Mouse (Mus musculus): ENCODE measurements around the gene Cnnm2.
"Not testable (repeated sequence)": the region's sequence is repeated elsewhere in the genome, so short reads cannot be mapped to it uniquely, and the experiment has no call there.

Gene Cnnm2

DNA sequence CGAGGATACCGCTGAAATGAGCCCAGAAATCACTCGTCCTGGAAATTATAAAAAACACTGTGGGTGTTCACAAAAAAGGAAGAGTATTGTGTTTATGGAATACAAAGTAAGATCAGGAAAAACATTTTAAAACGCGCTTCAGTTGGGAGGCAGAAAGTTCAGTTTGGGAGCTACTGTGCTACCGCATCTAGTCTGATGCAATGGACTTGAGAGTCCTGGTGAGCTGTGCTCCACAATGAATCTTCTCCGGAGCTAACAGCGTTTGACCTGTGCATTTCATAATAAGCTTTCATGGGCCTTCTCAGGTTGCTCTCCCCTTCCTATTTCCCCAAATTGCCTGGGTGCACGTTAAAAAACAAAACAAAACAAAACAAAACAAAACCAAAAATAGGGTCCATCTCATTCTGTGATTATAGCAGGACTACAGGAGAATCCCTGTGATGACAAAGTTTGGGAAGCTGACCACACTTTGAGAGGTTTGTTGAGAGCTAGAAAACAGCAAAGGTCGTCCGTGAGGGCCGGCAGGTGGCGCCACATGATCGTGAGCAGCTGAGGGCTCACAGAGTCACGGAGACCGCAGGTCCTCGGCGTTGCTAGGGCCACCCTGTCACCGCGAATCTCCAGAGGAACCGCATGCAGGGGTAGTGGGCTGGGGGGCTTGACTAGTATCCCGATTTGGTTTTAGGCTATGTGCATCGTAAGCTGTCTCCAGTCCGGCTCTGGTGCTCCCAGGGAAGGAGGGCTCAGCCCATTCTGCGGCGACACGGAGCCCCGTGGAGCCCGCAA lies 828 bp upstream of the Cnnm2 start:
- peak; percentile 91 for DNase-seq (ENCODE audit: low read depth, low spot score)

DNA sequence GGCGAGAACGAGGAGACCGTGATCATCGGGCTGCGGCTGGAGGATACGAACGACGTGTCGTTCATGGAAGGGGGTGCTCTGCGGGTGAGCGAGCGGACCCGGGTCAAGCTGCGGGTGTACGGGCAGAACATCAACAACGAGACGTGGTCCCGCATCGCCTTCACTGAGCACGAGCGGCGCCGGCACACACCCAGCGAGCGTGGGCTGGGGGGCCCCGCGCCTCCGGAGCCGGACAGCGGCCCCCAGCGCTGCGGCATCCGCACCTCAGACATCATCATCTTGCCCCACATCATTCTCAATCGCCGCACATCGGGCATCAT lies 535 bp downstream of the Cnnm2 start:
- peak; percentile 33 for DNase-seq (ENCODE audit: low read depth, low spot score)

DNA sequence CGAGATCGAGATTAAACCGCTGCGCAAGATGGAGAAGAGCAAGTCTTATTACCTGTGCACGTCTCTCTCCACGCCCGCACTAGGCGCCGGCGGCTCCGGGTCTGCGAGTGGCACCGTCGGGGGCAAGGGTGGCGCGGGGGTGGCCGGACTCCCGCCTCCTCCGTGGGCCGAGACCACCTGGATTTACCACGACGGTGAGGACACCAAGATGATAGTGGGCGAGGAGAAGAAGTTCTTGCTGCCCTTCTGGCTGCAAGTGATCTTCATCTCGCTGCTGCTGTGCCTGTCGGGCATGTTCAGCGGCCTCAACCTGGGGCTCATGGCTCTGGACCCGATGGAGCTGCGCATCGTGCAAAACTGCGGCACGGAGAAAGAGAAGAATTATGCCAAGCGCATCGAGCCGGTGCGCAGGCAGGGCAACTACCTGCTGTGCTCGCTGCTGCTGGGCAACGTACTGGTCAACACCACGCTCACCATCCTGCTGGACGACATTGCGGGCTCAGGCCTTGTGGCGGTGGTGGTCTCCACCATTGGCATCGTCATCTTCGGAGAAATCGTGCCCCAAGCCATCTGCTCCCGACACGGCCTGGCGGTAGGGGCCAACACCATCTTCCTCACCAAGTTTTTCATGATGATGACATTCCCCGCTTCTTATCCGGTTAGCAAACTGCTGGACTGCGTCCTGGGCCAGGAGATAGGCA lies 1.0 kb downstream of the Cnnm2 start:
- peak; percentile 57 for DNase-seq (ENCODE audit: low read depth, low spot score)

DNA sequence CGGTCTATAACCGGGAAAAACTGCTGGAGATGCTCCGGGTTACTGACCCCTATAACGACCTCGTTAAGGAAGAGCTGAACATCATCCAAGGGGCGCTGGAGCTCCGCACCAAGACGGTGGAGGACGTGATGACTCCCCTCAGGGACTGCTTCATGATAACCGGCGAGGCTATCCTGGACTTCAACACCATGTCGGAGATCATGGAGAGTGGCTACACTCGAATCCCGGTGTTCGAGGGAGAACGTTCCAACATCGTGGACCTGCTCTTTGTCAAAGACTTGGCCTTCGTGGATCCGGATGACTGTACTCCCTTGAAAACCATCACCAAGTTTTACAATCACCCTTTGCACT lies 1.6 kb downstream of the Cnnm2 start:
- peak; percentile 40 for DNase-seq (ENCODE audit: low read depth, low spot score)

DNA sequence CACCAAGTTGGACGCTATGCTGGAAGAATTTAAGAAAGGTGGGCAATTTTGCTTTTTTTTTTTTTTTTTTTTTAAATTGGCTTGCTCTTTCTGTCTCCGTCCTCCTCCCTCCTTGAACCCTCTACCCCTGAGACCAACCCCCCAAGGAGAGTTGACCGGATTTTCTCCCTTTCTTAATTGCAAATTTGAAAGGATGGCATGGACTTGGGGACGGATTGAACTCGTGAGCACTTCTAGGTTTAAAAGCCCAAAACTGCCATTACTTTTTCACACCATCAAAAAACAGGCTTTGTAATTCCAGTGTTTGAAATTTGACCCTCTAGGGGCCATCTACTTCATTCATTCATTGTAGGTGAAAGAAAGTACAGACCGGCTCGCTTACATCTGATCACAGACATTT lies 2.0 kb downstream of the Cnnm2 start:
- peak; percentile 63 for DNase-seq (ENCODE audit: low read depth, low spot score)

DNA sequence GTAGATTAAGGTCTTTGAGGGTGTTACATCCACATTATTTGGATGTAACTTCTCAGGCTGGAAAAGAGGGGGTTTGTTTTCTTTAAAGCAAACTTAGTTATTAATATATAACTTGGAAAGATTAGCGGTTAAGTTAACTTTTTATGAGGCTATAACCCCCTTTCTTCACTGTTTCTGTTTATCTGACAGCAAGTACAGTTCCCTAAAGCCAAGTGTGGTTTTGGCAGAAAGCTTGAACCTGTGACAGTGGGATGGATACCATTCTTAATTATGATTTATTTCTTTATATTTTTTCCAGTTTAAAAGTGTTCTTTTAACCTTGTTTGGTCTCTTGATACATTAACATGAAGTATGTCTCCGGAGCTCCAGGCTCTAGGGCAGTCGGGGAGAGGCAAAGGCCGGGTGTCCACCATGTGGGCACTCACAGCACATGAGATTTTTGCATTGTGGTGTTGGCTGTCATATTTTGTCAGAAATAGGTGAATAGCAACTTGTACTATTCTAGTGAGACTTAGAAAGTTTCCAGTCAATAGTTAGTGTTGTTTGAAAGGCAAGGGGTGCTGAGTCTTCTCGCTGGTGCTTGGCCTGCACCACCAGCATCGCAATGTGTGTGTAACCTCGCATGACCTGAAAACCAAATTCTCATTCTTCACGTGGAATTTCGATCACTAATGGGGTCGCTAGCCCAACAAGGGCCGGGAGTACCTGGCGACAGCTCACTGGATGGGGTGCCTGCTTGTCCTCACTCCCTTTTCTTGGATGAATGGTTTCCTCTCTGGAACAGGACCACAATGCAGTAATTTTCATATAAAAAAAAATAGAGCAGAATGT lies 2.8 kb downstream of the Cnnm2 start:
- no peak for DNase-seq (ENCODE audit: low read depth, low spot score)

DNA sequence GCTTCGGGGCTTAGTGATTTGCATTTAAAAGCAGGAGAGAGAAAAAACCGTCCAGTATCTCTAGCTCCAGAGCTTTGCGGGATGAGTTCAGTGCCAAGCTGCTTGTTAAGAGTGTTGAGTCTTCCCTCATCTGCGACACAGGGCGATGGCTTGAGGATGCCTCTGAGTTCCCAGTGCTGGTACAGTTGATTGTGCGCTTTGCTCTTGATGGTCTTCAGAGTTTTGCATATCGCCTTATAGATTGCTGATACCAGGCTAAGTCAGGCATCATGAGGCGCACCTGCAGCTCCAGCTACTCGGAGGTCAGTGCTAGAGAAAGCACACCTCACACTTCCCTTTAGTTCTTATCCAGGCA lies 3.3 kb downstream of the Cnnm2 start:
- DNase-seq (ENCODE audit: low read depth, low spot score): peak; percentile 60

DNA sequence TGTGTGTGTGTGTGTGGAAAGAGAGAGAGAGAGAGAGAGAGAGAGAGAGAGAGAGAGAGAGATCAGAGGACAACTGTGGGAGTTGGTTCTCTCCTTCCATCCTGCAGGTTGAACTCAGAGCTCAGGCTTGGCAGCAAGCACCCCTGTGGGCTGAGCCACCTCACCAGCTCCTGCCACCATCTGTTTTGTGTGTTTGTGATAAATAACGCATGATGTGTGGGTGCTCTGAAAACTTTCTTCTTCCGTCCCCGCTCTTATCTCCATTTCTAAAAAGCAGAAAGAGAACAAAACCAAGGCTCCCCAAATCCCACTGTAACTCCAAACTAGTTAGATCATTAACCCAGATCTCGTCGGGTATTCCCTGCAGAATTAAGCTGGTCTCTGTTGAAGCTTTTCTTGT lies 4.7 kb downstream of the Cnnm2 start:
- DNase-seq (ENCODE audit: low read depth, low spot score): peak; percentile 72

DNA sequence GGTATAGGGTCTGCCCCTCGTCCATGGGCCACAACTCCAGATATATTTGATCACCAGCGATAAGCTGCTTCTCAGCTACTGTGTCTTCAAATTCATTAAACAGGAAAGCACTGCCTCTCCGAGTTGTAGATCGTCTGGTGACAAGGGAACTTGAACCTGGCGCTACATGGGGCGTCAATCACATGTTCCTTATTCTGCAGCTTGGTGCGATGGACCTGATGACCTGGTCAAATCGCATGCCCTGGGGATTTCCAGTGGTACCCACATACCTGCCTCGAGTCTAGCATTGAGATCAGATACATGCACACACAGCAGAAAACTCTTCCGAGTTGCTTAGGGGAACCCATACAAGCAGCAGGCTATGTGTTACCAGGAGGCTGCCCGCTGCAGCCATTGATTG lies 8.4 kb downstream of the Cnnm2 start:
- DNase-seq (ENCODE audit: low read depth, low spot score): no peak

DNA sequence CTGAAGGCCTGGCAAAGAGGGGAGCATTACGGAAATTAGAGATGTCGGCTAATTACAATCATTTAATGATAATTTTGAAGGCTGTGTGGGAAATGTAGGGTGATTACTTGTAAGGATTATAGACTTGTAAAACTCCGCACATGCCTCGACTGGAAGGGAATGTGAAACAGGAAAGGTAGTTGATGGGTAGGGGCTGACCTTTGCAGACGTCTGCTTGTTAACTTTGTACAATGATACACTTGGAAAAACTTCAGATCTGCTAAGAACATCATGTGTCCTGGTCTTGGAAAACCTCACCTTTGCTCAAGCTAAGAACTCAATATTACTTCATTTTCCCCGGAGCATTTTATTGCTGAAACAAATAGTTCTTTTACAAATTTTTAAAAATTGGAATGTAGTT lies 10.4 kb downstream of the Cnnm2 start:
- DNase-seq (ENCODE audit: low read depth, low spot score): no peak

DNA sequence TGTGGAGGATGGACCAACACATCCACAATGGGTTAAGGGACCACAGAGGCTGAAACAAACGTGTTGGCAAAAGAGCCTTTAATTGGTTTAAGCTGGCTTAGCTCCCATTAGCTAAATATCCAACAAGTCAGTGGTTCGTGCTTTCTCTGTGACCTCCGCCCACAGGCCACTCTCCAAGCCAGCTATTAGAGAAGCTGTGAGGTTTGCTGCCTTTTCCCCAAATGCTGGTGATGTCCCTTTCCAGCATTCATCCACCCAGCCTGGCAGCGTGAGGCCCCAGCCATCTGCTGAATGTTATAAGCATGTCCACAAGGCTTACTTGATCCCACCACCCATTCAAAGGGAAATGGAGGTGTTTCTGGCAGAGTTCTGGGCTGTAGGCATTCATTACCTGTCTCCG lies 15.0 kb downstream of the Cnnm2 start:
- no peak for DNase-seq (ENCODE audit: low read depth, low spot score)

DNA sequence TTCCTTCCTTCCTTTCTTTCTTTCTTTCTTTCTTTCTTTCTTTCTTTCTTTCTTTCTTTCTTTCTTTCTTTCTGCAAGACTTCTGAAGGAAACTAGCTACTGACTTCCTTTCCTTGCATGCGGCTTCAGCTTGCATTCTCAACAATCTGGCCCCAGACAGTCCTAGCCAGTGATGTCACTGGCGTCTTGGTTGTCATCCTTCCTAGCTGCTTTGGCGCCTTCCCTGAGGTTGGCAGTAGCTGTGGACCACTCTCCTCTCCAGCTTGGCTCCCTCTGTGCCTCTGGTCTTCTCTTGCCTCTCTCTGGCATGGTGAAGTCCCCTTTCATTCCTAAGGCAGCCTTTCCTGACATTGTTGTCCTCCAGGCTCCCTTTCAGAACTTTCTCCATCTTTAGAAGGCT lies 15.5 kb downstream of the Cnnm2 start:
- peak; percentile 20 for DNase-seq (ENCODE audit: low read depth, low spot score)

DNA sequence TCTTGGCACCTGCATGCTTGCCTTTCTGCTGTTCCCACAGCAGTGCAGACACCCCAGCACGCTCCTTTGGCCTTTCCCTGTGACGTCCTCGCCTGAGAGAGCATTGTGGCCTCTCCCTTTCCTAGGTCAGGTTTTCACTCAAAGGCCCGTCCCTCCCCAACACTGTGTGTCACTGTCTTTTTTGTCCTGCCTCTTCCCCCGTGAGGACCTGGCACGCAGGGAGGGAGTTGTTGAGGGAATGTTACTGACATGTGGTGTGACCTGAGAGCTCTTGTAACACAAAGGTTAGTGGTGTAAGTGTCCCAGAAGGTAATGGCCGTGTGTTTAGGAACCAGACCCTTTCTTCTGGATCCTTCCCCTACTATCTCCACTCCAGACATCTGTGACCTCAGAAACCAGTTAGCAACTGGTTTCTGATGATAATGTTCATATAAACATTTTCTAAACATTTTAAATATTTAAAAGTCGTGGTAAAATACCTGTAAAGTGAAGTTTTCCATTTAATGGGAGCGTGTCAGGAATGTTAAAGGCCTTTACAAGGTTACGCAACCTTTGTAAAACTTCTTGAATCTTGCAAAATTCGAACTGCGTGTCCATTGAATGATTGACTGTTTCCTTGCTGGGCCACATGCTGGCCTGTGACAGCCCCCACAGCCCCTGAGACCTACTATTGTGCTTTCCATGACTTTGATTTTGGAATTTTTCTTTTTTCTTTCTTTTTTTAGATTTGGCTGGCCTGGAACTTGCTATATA lies 16.7 kb downstream of the Cnnm2 start:
- DNase-seq (ENCODE audit: low read depth, low spot score): no peak

DNA sequence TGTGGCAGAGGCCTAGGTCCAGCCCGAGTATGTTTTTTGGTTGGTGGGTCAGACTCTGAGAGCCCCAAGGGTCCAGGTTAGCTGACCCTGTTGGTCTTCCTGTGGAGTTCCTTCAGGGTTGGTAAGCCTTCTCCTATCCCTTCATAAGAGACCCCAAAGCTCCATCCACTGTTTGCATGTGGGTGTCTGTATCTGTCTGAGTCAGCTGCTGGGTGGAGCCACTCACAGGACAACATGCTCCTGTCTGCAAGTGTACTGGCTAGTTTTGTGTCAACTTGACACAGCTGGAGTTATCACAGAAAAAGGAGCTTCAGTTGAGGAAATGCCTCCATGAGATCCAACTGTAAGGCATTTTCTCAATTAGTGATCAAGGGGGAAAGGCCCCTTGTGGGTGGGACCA lies 17.7 kb downstream of the Cnnm2 start:
- not testable (repeated sequence) for DNase-seq (ENCODE audit: low read depth, low spot score)

DNA sequence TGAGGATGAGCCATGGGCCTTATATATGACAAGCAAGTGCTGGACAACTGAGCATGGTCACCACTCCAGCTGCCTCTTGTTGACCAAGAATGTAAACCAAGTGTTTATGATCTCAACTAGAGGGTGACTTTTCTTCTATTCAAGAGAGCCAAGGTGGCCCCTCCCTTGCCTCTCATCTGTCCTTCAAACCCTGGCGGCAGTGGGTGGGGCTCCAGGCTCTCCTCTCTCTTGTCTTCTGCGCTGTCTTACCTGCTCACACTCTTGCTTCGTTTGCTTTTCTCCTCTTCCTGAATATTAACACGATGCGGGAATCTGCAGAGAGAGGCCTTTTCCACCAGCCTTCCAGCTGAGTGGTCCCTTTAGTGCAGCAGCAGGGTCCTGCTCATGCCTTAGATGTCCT lies 22.6 kb downstream of the Cnnm2 start:
- DNase-seq (ENCODE audit: low read depth, low spot score): no peak

DNA sequence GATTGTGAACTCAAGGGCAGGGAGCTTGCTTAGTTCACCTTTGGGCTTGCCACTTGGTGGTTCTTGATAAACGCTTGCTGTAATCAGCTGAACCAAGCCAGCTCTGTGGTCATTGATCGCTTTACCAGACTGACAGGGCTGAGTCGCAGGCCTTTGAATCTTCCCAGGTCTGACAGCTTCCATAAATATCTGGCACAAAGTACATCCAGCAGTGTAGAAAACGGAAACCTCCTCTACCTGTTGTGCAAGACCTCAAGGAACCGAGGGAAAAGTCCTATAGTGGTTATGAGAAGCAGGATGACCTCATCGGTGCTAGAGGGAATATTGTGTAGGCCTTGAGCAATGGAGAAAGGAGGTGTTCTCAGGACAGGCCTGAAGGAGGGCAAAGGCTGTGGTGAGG lies 23.1 kb downstream of the Cnnm2 start:
- DNase-seq (ENCODE audit: low read depth, low spot score): no peak

DNA sequence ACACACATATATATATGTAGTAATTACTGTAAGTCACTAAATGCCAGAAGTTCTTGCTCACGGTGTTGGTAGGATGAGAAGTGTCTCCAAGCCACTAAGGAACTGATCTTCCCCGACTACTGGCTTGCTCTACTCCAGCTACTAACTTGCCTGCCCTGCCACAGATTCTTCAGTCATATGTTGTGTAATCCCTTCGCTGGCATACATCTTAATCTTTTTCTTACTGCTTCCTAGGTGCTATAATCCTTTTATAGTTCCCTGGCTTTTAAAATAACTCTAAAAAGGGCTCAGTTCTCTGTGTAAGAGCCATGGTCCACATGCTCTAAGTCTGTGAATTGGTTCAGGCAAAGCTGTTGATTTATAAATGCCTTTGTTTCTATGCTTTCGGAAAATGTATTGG lies 24.2 kb downstream of the Cnnm2 start:
- peak; percentile 61 for DNase-seq (ENCODE audit: low read depth, low spot score)

DNA sequence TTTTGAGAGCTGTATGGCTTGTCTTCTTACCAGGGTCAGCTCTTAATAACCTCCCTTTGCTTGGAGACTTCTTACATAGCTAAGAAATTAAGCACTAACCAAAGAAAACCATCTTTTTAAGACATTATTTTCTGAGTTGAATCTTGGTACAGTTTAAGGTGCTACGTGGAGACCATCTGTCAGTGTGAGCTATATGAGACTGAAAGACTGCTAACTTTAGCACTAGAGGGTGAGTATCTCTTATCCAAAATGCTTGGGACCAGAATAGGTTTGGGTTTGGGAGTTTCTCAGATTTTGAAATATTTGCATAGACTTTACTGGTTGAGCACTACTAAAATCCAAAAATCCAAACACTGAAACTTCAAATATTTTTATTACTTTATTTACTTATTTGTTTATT lies 28.4 kb downstream of the Cnnm2 start:
- peak; percentile 74 for DNase-seq (ENCODE audit: low read depth, low spot score)

DNA sequence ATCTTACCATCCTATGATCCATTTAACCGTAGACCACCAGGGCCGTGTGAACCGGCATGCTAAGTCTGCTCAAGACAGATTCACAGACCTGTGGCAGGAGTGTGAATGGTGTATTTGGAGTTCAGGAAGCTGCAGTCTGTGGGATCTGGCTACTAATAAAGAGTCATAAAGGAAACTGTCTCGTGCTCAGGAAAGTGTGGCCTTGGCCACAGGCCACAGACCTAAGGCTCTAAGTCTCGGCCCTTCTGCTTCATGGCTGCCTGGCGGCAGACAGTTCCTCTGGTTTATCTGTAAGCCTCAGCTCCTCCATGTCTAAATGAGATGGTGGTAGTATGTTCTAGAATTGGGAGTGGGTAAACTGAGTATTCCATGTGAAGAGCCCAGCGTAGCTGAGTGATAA lies 30.0 kb downstream of the Cnnm2 start:
- DNase-seq (ENCODE audit: low read depth, low spot score): no peak

DNA sequence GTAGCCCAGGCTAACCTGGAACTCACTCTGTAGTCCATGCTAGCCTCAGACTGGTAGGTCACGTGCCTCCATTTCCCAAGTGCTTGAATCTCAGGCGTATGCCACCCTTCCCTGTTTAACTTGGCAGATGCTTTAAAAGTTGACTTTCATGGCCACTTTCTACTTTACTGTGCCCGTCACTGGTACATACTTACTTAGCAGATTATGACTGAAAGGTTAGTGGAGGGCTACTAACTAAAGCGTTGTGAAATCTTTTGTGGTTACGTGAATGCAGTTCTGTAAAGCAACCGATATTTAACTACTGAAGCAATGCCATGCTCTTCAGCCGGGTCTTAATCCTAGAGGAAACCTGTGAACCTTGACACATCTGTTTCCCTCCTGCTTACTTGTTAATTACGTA lies 30.5 kb downstream of the Cnnm2 start:
- no peak for DNase-seq (ENCODE audit: low read depth, low spot score)

DNA sequence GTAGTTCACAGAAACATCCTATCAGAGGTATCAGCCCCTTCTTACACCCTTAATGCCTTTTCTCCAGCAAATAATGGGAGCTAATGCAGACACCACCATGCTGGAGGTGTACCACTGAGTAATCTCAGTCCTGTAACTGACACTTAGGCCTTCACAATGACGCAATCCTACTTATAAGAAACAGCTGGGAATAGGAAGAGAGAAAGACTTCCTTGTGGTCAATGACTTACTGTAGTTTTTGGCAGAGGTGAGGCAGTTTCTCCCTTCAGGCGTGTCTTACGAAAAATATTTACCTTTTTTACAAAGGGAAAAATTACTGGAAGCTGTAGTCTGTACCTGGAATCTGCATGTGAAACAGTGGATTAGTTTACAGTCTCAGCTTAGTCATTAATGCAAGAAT lies 31.1 kb downstream of the Cnnm2 start:
- DNase-seq (ENCODE audit: low read depth, low spot score): no peak

DNA sequence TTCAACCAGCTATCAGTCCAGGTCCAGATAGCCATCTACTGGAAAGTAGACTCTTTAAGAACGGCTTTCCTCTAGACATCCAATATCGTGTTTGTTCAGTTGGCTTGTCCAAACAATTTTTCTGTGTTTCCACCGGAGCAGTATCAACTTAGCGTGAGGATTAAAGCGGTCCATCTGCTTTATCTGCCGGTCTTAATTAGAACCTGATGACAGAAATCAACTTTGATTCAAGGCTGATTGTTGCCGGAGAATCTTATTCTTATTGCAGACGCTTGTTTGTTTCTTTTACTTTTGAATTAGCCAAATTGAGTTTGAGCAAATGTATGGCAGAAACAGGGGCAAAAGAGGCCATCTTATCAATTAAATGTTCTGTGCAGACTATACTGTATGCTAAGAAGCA lies 32.8 kb downstream of the Cnnm2 start:
- no peak for DNase-seq (ENCODE audit: low read depth, low spot score)

Data from brain, adult 2 months (tissue).